Mouse (Mus musculus) embryonic facial prominence, embryonic 12.5 days (tissue): ENCODE measurements around the gene Nrm. TPM values are rescaled to one million over a fixed set of nuclear protein-coding genes. Genes with fewer than 3 reads are reported as not detected.

Experiments used
- microRNA-seq: library from miRNA; unstranded; fragments of <30 nt; microRNA quantifications from one replicate; pipeline ENCODE4, GENCODE M21; 2017
- polyA plus RNA-seq: library from polyadenylated mRNA; unstranded; fragments of >200 nt; fragmentation: Nextera tagmentation; extraction: Ambion mirVana; gene quantifications from 2 replicates; pipeline ENCODE4 v1.2.1, GENCODE M21; 2016

Gene Nrm
- polyA plus RNA-seq, 1 experiment from 2014 or later = 39.9 TPM

Small RNA genes within 50 kb of the gene (microRNA-seq; reads per million reads assigned to microRNA genes)
- gene Gm28033 = not detected

Other genes with a start within 250 kb of the Nrm start
- gene Gm9573, start 234.7 kb upstream of the Nrm start, polyA plus RNA-seq = not detected in 2 replicates
- gene Mucl3, start 217.6 kb upstream of the Nrm start, polyA plus RNA-seq = 0.08 and 0.11 TPM in 2 replicates
- 18.5 and 23.6 TPM in 2 replicates for gene Vars2, start 193.7 kb upstream of the Nrm start, polyA plus RNA-seq
- gene Gtf2h4, start 187.6 kb upstream of the Nrm start, polyA plus RNA-seq = 48.6 and 51.5 TPM in 2 replicates
- gene Ddr1, start 156.7 kb upstream of the Nrm start, polyA plus RNA-seq = 62.6 and 63.0 TPM in 2 replicates
- gene Ier3, start 39.6 kb upstream of the Nrm start, polyA plus RNA-seq = 6.9 and 8.9 TPM in 2 replicates
- 50.7 and 60.3 TPM in 2 replicates for gene Flot1, start 38.1 kb upstream of the Nrm start, polyA plus RNA-seq
- gene Tubb5, start 23.0 kb upstream of the Nrm start, polyA plus RNA-seq = 1,266 and 1,271 TPM in 2 replicates
- gene Mdc1, start 19.8 kb upstream of the Nrm start, polyA plus RNA-seq = 15.1 and 21.3 TPM in 2 replicates
- 26.1 and 28.9 TPM in 2 replicates for gene Ppp1r18, start 4.3 kb downstream of the Nrm start, polyA plus RNA-seq
- gene Dhx16, start 18.5 kb downstream of the Nrm start, polyA plus RNA-seq = 47.8 and 52.8 TPM in 2 replicates
- gene 2310061I04Rik, start 36.1 kb downstream of the Nrm start, polyA plus RNA-seq = 24.0 and 24.3 TPM in 2 replicates
- gene Atat1, start 48.8 kb downstream of the Nrm start, polyA plus RNA-seq = 165 and 172 TPM in 2 replicates
- 65.6 TPM in 2 replicates for gene Mrps18b, start 55.1 kb downstream of the Nrm start, polyA plus RNA-seq
- 50.1 and 51.9 TPM in 2 replicates for gene Ppp1r10, start 55.1 kb downstream of the Nrm start, polyA plus RNA-seq
- 91.2 and 113 TPM in 2 replicates for gene Abcf1, start 108.4 kb downstream of the Nrm start, polyA plus RNA-seq
- gene Gnl1, start 118.5 kb downstream of the Nrm start, polyA plus RNA-seq = 69.9 and 71.5 TPM in 2 replicates
- gene Prr3, start 118.9 kb downstream of the Nrm start, polyA plus RNA-seq = 42.9 and 51.4 TPM in 2 replicates
- 3.7 and 5.5 TPM in 2 replicates for gene H2-T24, start 159.2 kb downstream of the Nrm start, polyA plus RNA-seq
- 10.2 and 12.1 TPM in 2 replicates for gene H2-T23, start 171.5 kb downstream of the Nrm start, polyA plus RNA-seq
- gene H2-T22, start 181.4 kb downstream of the Nrm start, polyA plus RNA-seq = 16.3 and 17.2 TPM in 2 replicates
- not detected in 2 replicates for gene Gm6034, start 181.6 kb downstream of the Nrm start, polyA plus RNA-seq
- not detected in 2 replicates for gene Gm11127, start 197.1 kb downstream of the Nrm start, polyA plus RNA-seq